Mouse (Mus musculus) thymus, adult 2 months (tissue): ENCODE measurements around the gene Lnpk. TPM values are rescaled to one million over a fixed set of nuclear protein-coding genes. Genes with fewer than 3 reads are reported as not detected.

Experiments
- DNase-seq: peaks from one replicate; pipeline ENCODE4 v3.0.0; 2021
- H3K27ac ChIP-seq: fragments of 200-500 bp; 2 replicates; pipeline ENCODE4 v1.5.1; 2012; ENCODE audit warnings: low read length, control low read depth; ENCODE audit not compliant: control insufficient read depth, insufficient read depth
- H3K27me3 ChIP-seq: fragments of 200-500 bp; 2 replicates; pipeline ENCODE4 v1.6.1; 2012; ENCODE audit warnings: mild to moderate bottlenecking, low read length, moderate library complexity, mixed read lengths; ENCODE audit not compliant: control insufficient read depth, insufficient read depth
- H3K36me3 ChIP-seq: fragments of 200-500 bp; 2 replicates; pipeline ENCODE4 v1.6.1; 2012; ENCODE audit warnings: mild to moderate bottlenecking, low read length, moderate library complexity; ENCODE audit not compliant: control insufficient read depth, insufficient read depth
- H3K4me1 ChIP-seq: fragments of 200-500 bp; replicated peaks from 2 replicates; pipeline ENCODE4 v1.6.1; 2012; ENCODE audit warnings: low read length; ENCODE audit not compliant: control insufficient read depth, insufficient read depth
- H3K4me3 ChIP-seq: fragments of 200-500 bp; 2 replicates; pipeline ENCODE4 v1.5.1; 2012; ENCODE audit warnings: mild to moderate bottlenecking, low read length, control low read depth, moderate library complexity; ENCODE audit not compliant: control insufficient read depth, insufficient read depth
- CTCF ChIP-seq: fragments of 200-500 bp; IDR thresholded peaks from 2 replicates; pipeline ENCODE4 v1.5.1; 2012; ENCODE audit warnings: mild to moderate bottlenecking, control low read depth, low read length, moderate library complexity, borderline replicate concordance; ENCODE audit not compliant: control insufficient read depth, poor library complexity, insufficient read depth; ENCODE audit errors: extremely low read depth
- POLR2A ChIP-seq: fragments of 200-500 bp; IDR thresholded peaks from 2 replicates; pipeline ENCODE4 v1.6.1; 2012; ENCODE audit warnings: mild to moderate bottlenecking, low read length, control low read depth, moderate library complexity; ENCODE audit not compliant: control insufficient read depth, poor library complexity, insufficient read depth; ENCODE audit errors: extremely low read depth
- WGBS: fragments of 180-500 bp; shearing (Covaris S2); methylation state at CpG from one replicate; pipeline ENCODE4 v1.1.7; 2018; 5-methylcytosine and 5-hydroxymethylcytosine counted together
- polyA plus RNA-seq: library from polyadenylated mRNA; depleted of rRNA; stranded (reverse); fragments of >200 nt; gene quantifications from 2 replicates; pipeline ENCODE4 v1.2.3, GENCODE M21; 2012; rRNA removed

Gene Lnpk
- polyA plus RNA-seq, 1 experiment, result 9.4 TPM

GRCm38 (mm10) chr2:74482086-74482485 lies 97.1 kb downstream of the Lnpk start:
- H3K27ac ChIP-seq, result no peak overlapping the region
- DNase-seq, result no peak
- WGBS, result 88% methylated on average over 10 of the region's 10 CpGs
- TF ChIP-seq CTCF, result no peak
- TF ChIP-seq POLR2A, result no peak
- H3K4me1 ChIP-seq, result no peaks in the 10 kb centered on the region
- H3K27me3 ChIP-seq, result no peaks in the 10 kb centered on the region
- no peaks in the 10 kb centered on the region for H3K36me3 ChIP-seq
- no peak overlapping the region for H3K4me3 ChIP-seq

Other genes with a start within 250 kb of the Lnpk start
- gene Evx2, start 80.1 kb upstream of the Lnpk start, polyA plus RNA-seq, result not detected in 2 replicates
- gene Hoxd13, start 88.9 kb upstream of the Lnpk start, polyA plus RNA-seq, result 0.04 TPM in 1 of 2 replicates, not detected in the other
- not detected in 2 replicates for gene Hoxd12, start 95.6 kb upstream of the Lnpk start, polyA plus RNA-seq
- not detected in 2 replicates for gene Hoxd11, start 100.1 kb upstream of the Lnpk start, polyA plus RNA-seq
- gene Hoxd10, start 112.5 kb upstream of the Lnpk start, polyA plus RNA-seq, result not detected in 2 replicates
- 0.31 and 0.41 TPM in 2 replicates for gene Hoxd9, start 118.3 kb upstream of the Lnpk start, polyA plus RNA-seq
- gene Hoxd8, start 125.2 kb upstream of the Lnpk start, polyA plus RNA-seq, result 1.1 and 1.2 TPM in 2 replicates
- gene Hoxd3, start 132.5 kb upstream of the Lnpk start, polyA plus RNA-seq, result 0.54 and 0.59 TPM in 2 replicates
- 2.1 and 2.3 TPM in 2 replicates for gene Hoxd4, start 132.5 kb upstream of the Lnpk start, polyA plus RNA-seq
- 0.15 and 0.31 TPM in 2 replicates for gene Gm28230, start 147.3 kb upstream of the Lnpk start, polyA plus RNA-seq
- 0.05 TPM in 1 of 2 replicates, not detected in the other for gene Hoxd1, start 183.5 kb upstream of the Lnpk start, polyA plus RNA-seq
- 37.6 TPM in 2 replicates for gene Mtx2, start 246.4 kb upstream of the Lnpk start, polyA plus RNA-seq